Mouse (Mus musculus) liver, adult 2 months (tissue): ENCODE measurements at regions not wholly inside any gene's neighbourhood (a gene's known extent, or its start where the extent isn't known, plus 50 kb on each side); places are given as distances from the start of the nearest gene placed in this dataset.

Experiments used
- DNase-seq: peaks from one replicate; pipeline ENCODE4 v3.0.0-alpha.2; 2011; ENCODE audit warnings: low read depth, low spot score; ENCODE audit errors: extremely low read depth
- H3K27ac ChIP-seq: fragments of 200-500 bp; replicated peaks from 2 replicates; pipeline ENCODE4 v1.5.1; 2012; ENCODE audit warnings: low read depth, mild to moderate bottlenecking, control low read depth, inconsistent platforms, low read length; ENCODE audit not compliant: insufficient read depth
- H3K27me3 ChIP-seq: fragments of 200-500 bp; 2 replicates; pipeline ENCODE4 v1.6.1; 2012; ENCODE audit warnings: mild to moderate bottlenecking, moderate library complexity, low read length, inconsistent platforms; ENCODE audit not compliant: control insufficient read depth, insufficient read depth
- H3K36me3 ChIP-seq: fragments of 200-500 bp; 2 replicates; pipeline ENCODE4 v1.6.1; 2012; ENCODE audit warnings: low read length, inconsistent platforms; ENCODE audit not compliant: control insufficient read depth, insufficient read depth
- H3K4me1 ChIP-seq: fragments of 200-500 bp; 2 replicates; pipeline ENCODE4 v1.6.1; 2011; ENCODE audit warnings: low read length; ENCODE audit not compliant: control insufficient read depth, insufficient read depth
- H3K4me3 ChIP-seq: fragments of 200-500 bp; 2 replicates; pipeline ENCODE4 v1.5.1; 2011; ENCODE audit warnings: low read depth, mild to moderate bottlenecking, control low read depth, low read length, moderate library complexity; ENCODE audit not compliant: insufficient read depth
- H3K79me2 ChIP-seq: fragments of 200-500 bp; 2 replicates; pipeline ENCODE4 v1.6.1; 2012; ENCODE audit warnings: inconsistent platforms, mild to moderate bottlenecking, low read length, moderate library complexity; ENCODE audit not compliant: control insufficient read depth, insufficient read depth
- H3K9ac ChIP-seq: fragments of 200-500 bp; 2 replicates; pipeline ENCODE4 v1.6.1; 2012; ENCODE audit warnings: low read depth, mild to moderate bottlenecking, control low read depth, inconsistent platforms, low read length
- CTCF ChIP-seq: fragments of 200-500 bp; IDR thresholded peaks from 2 replicates; pipeline ENCODE4 v1.5.1; 2011; ENCODE audit warnings: low read depth, low read length, control low read depth
- POLR2A ChIP-seq: fragments of 200-500 bp; IDR thresholded peaks from 2 replicates; pipeline ENCODE4 v1.6.1; 2011; ENCODE audit warnings: low read length, control low read depth; ENCODE audit not compliant: insufficient read depth; ENCODE audit errors: extremely low read depth
- WGBS: fragments of 180-500 bp; shearing (Covaris S2); methylation state at CpG from one replicate; pipeline ENCODE4 v1.1.7; 2018; 5-methylcytosine and 5-hydroxymethylcytosine counted together

- no peak overlapping the region for H3K9ac ChIP-seq
- H3K4me3 ChIP-seq, result no peak overlapping the region
- no peak overlapping the region for H3K27ac ChIP-seq
- H3K27me3 ChIP-seq, result no peaks in the 10 kb centered on the region
- TF ChIP-seq POLR2A, result no peak
- TF ChIP-seq CTCF, result no peak
- 73% methylated on average over 8 of the region's 8 CpGs for WGBS
- DNase-seq, result no peak
- no peaks in the 10 kb centered on the region for H3K4me1 ChIP-seq
- H3K79me2 ChIP-seq, result no peaks in the 10 kb centered on the region
- no peaks in the 10 kb centered on the region for H3K36me3 ChIP-seq
Observed at GRCm38 (mm10) chr4:4195250-4195649, 117.9 kb upstream of the Sdr16c6 start.
